Mouse (Mus musculus): ENCODE data around the gene Abcb5.

DNA sequence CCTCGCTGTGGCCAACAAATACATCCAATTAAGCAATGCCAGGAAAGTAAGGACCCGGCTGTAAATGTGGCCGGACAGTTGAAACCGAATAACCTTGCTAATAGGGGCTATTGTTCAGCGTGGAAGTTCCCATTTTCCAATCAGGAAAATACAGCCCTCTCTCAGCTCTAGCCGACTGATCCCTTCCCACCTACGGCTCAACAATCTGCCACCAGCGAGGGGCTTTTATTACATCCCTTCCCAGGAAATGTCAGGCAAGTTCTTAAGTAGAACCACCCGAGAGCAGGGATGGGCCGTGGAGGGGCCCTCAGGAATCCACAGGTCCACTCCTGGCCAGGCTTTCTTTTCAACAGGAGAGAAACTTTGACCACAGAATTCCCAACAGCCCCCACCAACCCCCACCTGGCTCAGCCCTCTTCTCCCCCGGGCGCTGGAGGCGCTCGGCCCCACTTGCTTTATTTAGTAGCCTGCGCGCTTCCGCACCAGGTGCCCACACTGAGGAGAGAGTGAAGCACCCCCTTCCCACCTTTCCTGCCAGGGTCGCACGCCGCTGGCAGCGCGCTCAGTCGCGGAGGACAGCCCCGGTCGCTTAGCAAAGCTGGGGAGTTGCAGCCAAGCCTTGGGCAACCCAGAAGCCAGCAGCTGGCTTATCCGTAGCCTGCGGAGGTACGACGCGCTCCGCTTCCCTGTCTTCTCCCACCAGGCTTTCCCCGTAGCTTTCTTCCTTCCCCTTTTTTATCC, 123.4 kb downstream of the Abcb5 start:
- TF ChIP-seq POLR2A (IDR thresholded peaks at IDR 0.05; ENCODE audit: insufficient read length, low read depth) (no peak), POLR2AphosphoS2 (IDR thresholded peaks at IDR 0.05; ENCODE audit: insufficient read length, low read depth) (no peak), E2F4 (IDR thresholded peaks at IDR 0.05; ENCODE audit: insufficient read depth) (no peak), CEBPB (IDR thresholded peaks at IDR 0.05; ENCODE audit: insufficient read depth, poor library complexity, severe bottlenecking) (no peak)
